Mouse (Mus musculus): ENCODE results near the gene Trem1.

- no peak for TF ChIP-seq POLR2A (IDR thresholded peaks at IDR 0.05; ENCODE audit: low read depth, low read length)
- no peak for TF ChIP-seq CTCF (IDR thresholded peaks at IDR 0.05; ENCODE audit: borderline replicate concordance, insufficient read depth, low read length)
These were observed 61.1 kb downstream of the Trem1 start for GRCm38 (mm10) chr17:48293500-48294194.

All from embryonic fibroblast, embryonic 13.5 days (primary cell).